Mouse (Mus musculus) G1E-ER4 (cell line): ENCODE results near the gene Arhgap22. TPM values are rescaled to one million over a fixed set of nuclear protein-coding genes. Genes with fewer than 3 reads are reported as not detected.

Experiments used
- GATA1 ChIP-seq: IDR thresholded peaks from one replicate; pipeline ENCODE4 v1.8.0; 2012; ENCODE audit warnings: low read length, inconsistent platforms
- polyA plus RNA-seq: library from polyadenylated mRNA; stranded (reverse); fragments of >175 nt; gene quantifications from 2 replicates; pipeline ENCODE4 v1.2.3, GENCODE M21; 2012

The Arhgap22 gene
- polyA plus RNA-seq, 1 experiment = not detected

DNA sequence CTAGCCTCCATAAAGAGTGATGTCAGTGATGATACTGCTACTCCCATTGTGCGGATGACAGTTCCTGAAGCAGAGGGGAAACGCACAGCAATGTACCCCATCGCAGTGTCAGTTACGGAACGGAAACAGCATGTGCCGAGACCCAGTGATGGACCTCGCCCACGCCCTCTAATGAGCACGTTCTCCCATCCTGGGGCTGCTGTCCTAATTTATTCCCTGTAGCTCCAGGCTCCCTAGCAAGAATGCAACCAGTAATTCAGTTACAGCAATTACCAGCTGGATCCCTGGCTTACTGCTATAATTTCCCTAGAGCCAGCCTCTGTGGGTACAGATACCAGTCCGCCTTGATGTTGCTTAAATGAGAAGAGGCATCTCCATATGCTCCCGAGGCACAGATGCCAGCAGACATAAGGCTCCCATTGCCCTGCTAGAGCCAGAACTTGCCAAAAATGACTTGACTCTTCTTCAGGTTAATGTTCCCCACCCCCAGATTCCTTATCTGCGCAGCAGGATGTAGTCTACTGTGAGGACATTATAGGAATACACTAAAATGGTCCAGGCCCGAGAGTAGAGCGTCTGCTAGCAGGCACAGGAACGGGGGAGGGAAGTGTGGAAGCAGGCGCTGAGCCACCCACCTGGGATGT lies 83.0 kb downstream of the Arhgap22 start:
- no peak for TF ChIP-seq GATA1

DNA sequence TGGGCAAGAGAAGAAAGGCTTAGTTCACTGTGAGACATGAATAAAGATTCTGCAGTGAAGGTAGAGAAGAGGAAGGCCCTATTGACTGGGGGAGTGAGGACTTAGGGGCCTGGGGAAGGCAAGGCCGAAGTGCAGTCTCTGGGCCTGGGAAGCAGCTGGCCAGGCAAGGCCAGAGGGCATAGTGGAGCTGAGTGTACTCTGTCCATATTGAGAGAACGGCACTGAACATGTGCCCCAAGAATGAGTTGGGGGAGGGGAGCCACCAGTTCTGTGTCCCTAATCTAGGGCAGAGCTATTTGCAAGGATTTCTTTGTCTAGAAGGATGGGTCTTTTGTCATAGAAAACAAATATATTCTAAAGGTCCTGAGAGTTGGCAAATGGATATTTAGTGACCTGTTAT lies 86.8 kb downstream of the Arhgap22 start:
- TF ChIP-seq GATA1 = no peak

DNA sequence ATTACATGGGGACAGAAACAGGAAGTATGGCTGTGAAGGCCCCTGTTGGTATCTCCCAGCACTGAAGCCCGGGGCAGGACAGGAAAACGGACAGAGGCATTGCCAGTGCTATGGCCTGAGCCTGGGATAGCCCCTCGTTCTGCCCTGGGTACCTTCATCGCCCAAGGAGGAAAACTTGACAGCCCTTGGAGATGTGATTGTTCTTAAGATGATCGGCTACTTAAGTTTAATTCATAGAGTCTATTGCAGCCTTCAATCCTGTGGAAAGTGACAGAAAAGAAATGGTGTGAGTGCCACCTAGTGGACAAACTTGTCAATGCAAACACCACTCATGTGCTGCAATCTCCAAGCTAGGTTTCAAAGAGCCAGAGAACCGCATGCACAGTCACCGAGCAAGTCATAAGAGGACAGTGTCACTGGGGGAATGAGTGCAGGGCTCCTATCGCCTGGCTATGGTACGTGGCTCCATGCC lies 89.6 kb downstream of the Arhgap22 start:
- no peak for TF ChIP-seq GATA1

DNA sequence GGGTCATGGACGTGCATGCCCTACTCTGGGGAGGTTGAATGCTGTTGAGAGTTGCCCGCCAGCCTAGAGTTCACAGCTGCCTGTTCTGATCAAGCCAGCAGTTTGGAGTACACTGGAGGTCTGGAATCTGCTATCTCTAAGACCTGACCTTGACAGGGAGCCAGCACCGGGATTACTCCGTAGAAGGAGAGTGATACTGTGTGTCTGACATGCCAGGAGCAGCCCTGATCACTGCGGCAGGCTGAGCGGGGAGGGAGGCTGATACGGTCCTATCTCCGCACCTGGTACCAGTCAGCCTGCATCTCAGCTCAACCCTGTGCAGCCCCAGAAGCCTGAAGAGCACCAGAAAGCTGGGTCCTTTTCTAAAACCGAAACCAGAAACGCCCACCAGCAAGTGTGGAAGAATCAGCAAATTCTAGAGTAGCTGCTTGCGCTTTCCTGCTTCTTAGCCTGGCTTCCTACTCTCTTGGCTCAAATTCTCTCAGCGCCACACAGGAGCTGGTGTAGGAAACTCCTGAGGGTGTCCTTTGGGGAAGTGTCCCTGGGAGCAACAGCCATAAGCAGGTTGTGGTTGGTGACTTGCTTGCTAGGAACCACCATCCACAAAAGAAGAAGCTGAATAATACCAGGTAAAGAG lies 91.9 kb downstream of the Arhgap22 start:
- TF ChIP-seq GATA1 = no peak

DNA sequence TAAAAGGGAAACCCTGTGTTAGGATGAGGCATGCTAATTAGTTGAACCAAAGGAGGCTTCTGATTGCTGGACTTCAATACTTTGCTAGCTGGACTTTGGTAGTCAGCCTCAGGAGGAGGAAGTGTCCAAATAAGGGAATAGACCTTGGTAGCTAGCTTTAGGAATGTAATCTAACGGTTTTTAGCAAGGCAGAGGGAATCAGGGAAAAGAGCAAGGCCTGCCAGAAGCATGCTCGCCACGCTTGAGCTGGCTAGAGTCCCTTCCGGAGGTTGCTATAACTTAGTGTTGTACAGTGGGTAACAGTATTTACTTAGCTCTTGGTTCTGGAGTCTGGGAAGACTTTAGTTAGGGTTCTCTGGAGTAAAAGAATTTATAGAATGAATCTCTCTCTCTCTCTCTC lies 96.9 kb downstream of the Arhgap22 start:
- no peak for TF ChIP-seq GATA1

GRCm38 (mm10) chr14:33312309-33312708 lies 98.5 kb downstream of the Arhgap22 start:
- no peak for TF ChIP-seq GATA1

DNA sequence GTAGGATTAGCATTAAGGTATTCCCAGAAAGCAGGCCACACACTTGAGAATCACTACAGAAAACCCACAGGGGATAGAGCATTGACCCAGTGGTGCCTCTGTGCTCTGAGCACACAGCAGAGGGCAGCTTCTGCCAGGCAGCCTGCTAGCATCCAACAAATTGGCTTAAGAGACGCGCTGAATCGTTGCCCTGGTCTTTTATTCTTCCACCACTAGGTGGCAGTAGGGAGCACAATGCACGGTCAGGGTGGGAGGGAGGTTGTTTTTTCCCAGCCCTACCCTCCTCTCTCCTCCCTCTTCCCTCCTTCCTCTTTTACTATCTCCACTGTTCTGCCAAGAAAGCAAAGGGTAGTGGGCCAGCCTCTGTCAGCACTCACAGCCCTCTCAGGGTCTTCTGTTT lies 99.8 kb downstream of the Arhgap22 start:
- TF ChIP-seq GATA1 = no peak

DNA sequence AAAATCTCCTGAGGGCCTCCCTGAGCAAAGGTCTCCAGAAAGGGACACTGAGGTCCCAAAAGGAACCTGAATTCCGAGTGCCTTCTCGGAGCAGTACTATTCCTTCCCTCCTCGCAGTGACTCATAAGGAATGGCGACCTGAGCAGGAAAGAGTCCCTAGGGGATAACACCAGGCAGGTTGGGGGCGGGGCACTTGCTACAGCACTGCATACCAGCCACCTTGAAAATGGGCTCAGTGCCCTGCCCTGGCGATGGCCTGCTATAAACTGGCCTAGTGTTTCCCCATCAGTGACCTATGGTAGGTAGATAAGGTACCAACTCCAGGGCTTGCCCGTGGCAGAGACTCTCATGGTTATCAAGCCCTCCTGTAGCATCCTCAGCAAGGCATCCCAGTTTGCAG lies 100.3 kb downstream of the Arhgap22 start:
- no peak for TF ChIP-seq GATA1

GRCm38 (mm10) chr14:33315111-33315510 lies 101.3 kb downstream of the Arhgap22 start:
- TF ChIP-seq GATA1 = no peak

DNA sequence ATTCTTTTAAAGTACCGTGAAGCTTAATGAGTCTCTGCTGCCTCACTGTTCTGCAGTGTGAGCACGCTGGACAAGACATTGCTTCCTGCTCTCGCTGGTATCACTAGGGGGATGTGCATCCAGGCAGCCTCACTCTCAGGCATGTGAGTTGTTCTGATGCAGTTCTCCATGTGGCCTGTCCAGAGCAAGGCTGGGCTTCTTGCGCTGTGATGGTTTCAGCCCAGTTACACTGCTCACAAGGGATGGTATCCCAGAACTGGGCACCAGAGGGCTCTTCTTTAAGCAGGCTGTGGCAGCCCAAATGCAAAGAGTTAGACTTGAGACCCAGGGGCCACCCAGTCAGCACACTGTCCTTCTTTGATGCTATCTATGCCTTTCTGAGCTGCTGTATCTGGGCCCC lies 101.9 kb downstream of the Arhgap22 start:
- no peak for TF ChIP-seq GATA1

- TF ChIP-seq GATA1 = no peak
Measured at GRCm38 (mm10) chr14:33317946-33318345, 104.1 kb downstream of the Arhgap22 start.

DNA sequence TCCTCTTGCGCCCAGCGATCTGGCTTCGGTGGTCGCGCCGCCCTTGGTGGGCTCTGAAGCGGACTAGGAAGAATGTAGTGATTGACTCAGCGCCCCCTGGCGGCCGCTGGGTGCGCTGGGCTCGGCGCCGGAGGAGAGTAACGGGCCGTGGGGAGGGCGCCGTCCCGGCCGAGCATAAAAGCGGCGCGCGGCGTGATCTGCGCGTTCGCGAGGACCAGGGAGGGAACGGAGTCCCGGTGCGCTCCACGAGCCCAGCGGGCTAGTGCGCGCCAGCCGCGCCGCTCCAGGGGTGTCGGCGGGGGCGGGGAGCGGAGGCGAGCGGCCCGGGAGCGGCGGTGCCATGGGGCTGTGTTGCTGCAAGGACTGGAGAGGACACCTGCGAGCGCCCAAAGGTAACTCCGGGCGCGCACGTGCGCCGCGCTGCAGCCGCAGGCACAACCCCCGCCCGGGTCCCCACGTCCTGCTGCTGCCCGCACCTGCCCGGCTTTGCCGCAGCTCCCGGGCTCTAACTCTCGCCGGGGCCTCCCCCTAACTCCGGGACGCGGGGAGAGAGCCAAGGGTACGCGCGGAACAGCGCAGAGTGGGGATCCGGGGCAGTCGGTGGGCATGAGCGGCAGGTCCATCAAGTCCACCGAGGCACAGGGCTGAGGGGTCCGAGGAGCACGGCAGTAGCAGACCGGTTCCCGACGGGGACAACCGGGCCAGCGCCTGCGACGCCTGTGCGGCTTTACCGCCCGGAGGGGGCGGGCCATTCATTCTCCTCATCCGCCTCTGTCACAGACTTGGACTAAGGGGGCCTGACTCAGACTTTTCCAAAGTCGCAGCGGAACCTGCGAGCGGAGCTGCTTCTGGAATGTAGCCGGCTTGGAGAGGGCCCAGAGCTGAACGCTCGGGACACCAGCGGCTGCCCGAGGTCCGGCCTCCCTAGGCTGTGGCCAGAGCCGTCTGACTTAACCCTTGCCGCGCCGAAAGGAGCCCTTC lies 106.0 kb downstream of the Arhgap22 start:
- no peak for TF ChIP-seq GATA1

- no peak for TF ChIP-seq GATA1
Measured at GRCm38 (mm10) chr14:33320856-33321255, 107.0 kb downstream of the Arhgap22 start.

DNA sequence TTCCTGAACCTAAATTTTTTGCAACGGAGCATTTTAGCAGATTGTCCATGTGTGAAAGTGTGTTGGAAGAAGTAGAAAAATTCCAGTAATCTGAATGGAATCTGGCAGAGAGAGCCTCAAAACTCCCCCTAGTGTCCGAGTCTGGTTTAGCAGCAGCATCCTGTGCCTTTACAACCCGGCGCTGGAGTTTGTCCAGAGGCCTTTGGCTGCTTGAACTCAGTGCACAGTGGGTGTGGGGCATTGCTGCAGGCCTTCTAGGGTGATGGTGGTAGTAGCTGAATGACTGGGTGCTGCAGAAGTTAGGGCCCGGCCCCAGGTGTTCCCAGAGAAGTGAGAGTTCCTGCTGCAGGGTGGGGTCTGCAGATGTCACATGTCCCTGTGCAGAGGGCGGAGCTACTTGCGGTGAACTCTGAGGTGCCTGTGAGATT lies 108.8 kb downstream of the Arhgap22 start:
- TF ChIP-seq GATA1 = no peak

DNA sequence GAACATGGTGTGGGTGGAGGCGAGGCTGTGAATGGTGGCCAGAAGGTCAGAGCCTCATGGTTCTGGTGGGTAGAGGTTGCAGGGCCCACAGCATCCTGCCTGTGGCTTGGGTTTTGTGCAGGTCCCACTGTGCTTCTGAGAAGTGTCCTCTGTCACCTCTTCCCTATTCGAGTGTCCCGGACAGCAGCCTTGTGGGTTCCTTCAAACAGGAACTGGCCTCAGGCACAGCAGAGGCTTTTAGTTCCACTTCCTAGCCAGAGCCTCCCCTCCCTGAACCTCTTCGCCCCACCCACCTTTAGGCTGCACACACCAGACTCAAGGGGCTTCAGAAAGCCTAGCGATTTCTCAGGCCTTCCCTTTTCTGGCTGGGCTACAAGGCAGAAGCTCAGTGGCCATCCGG lies 110.7 kb downstream of the Arhgap22 start:
- no peak for TF ChIP-seq GATA1

DNA sequence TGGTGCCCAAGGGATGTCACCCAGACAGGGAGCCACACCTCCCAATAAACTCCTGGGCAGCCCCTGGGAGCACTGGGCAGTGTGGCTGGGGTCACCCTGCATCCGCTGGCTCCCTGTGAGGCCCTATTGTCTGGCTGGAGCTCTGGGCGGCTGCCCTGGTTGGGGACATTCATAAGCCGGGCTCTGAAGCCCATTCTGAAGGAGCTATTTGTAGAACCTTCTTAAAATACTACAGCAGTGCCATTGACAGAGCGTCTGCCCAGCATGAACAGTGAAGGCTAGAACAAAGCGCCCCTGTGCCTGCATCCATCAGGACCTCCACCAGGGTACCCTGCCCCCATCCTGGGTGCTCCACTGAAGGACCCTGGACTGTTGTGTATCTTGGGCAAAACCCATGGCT lies 114.5 kb downstream of the Arhgap22 start:
- TF ChIP-seq GATA1 = no peak

DNA sequence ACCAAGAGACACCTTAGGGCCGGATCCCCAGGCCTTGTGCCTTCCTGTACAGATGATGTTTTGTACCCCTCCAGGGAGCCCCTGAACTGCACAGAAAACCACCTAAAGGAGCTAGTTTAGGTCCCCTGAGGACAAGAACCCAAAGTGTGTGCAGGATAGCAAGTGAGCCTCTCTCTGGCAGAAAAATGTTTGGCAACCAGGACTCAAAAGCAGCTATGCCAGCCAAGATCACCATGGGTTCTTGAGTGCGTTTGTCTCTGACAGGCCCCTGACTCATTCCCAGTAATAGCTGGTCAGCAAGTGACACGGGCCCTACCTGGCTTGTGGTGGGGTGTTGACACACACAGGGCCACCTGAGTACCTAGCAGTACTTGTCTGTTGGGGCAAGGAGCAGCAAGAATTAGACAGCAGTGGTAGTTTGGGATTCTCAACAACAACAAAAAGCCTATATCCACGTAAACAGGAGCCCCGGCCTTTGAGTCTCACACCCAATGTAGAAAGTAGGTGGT lies 115.5 kb downstream of the Arhgap22 start:
- no peak for TF ChIP-seq GATA1
